Mouse (Mus musculus): Measurements from ENCODE around the gene Gm16181.

Gm16181 gene

DNA sequence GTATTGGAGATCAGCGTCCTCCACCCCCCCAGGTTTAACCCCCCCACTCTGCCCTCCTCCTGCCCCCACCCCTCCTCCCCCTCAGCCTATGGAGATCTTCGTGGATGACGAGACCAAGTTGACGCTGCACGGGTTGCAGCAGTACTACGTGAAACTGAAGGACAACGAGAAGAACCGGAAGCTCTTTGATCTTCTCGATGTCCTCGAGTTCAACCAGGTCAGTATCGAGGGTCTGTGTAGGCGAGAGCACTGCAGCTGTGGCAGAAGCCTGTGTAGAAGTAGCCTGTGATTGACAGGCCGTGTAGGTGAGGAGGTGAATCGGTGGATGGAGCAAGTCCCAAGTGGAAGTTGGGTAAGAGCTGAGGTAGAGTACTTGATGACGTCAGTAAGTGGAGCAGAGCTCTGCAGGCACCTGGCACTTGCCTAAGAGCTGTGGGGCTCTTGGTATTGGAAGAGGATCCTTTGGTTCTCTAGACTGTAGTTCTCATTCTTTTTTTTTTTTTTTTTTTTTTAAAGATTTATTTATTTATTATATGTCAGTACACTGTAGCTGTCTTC lies 30.6 kb downstream of the Gm16181 start:
- peak; percentile 37 for DNase-seq

DNA sequence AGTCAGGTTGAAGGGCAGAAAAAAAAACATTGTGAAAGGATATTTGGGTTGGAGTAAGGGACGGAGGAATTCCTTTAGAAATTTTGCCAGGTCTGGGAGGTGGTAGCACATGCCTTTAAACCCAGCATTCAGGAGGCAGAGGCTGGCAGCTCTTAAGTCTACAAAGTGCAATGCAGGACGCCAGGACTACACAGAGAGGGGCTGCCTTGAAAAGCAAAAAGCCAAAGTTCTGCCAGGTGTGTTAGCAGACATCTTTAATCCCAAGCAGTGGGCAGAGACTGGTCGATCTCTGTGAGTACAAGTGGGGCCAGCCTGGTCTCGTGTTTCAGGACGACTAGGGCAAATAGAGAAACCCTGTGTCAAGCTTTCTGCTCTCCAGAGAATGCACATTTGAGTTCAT lies 31.3 kb downstream of the Gm16181 start:
- DNase-seq = peak; percentile 19

DNA sequence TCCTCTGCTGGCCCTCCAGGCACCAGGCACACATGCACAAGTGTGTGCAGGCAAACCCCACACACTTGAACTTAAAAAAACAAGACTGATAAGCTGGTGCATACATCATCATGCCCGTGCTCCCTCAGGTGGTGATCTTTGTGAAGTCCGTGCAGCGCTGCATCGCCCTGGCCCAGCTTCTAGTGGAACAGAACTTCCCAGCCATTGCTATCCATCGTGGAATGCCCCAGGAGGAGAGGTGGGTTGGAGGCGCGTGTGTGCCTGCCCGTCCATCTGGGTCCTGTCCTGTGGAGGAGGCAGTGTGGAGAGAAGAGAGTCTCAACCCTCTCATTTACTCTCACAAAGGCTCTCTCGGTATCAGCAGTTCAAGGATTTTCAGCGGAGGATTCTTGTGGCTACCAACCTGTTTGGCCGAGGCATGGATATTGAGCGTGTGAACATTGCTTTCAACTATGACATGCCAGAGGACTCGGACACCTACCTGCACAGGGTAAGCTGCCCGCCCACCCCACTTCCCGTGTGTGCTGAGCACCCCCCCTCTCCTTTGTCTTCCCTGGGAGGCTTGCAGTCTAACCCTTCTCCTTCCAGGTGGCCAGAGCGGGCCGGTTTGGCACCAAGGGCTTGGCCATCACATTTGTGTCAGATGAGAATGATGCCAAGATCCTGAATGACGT lies 32.1 kb downstream of the Gm16181 start:
- peak; percentile 33 for DNase-seq

DNA sequence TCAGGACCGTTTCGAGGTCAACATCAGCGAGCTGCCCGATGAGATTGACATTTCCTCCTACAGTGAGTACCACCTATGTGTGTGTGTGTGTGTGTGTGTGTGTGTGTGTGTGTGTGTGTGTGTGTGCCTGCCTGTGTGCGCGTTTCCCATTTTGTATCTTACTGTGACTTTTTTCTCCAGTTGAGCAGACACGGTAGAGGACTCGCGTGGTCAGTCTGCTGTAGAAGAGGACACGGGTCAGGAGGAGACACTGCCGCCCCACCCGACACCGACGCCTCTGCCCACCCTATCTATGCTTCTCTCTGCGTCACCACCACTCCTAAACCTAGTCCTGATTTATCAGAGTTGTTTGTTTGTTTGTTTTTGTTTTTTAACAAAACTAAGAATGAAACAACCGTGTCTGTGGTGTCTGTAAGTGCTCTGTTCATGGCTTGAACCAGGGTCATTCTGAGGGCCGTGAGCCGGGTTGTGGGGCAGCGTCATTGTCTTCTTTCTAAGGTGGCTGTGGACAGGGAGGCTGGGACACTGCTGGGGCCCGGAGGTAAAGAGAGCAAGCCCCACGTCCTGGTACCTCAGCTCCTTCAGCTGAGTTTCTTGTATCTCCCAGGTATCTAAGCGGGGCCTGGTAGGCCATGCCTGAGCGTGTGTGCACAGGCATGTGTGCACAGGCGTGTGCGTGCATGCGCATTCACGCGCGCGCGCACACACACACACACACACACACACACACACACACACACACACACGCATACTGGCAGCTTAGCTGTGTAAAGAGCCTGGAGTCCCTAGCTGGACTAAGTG lies 32.9 kb downstream of the Gm16181 start:
- DNase-seq = peak; percentile 13

DNA sequence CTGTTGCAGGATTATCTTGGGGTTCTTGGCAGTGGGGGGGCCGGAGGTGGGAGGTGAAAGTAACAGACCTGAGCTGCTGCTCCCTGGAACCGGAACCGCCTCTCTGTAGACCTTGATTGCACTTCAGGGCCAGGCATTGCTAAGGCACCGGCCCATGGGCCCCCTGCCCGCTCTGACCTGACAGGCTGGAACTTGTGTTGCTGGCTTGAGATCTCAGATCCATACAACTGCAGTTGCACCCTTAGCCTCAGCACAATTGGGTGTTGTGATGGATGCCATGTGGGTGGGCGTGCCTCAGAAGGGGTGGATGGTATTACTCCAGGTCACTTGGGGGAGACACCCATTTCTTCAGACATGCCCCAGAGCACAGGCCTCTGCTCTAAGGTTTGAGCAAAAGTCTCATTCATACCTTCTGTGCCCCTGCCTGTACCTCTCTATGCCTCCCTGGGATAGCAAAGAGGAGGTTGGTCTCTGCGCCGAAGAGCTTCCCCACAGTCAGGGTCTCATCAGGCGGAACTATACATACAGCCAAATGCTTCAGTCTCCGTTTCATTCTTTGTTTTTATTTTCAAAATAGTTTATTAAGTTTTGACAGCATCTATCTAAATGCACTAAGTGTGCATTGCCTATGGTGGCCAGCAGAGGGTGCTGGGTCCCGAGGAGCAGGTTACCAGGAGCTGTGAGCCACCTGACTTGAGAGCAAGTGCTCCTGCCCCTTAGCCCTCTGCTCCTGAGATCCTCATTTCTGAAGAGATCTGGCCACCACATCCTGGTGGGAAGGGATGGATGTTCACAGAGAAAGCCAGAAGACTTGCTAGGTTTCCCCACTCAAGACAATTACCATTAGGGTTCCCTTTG lies 33.8 kb downstream of the Gm16181 start:
- peak; percentile 71 for DNase-seq

DNA sequence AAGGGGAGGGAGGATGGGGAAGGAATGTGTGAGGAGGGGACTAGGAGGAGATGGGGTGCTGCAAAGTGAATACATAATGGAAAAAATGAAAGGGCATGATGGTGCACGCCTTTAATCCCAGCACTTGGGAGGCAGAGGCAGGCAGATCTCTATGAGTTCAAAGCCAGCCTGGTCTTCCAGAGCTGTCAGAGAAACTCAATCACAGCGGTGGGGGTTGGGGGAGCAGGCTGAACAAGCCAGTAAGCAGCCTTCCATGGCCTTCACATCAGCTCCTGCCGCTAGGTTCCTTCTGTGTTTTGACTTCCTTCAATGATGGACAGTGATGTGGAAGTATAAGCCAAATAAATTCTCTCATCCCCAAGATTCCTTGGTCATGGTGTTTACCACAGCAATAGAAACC lies 34.7 kb downstream of the Gm16181 start:
- peak; percentile 38 for DNase-seq

DNA sequence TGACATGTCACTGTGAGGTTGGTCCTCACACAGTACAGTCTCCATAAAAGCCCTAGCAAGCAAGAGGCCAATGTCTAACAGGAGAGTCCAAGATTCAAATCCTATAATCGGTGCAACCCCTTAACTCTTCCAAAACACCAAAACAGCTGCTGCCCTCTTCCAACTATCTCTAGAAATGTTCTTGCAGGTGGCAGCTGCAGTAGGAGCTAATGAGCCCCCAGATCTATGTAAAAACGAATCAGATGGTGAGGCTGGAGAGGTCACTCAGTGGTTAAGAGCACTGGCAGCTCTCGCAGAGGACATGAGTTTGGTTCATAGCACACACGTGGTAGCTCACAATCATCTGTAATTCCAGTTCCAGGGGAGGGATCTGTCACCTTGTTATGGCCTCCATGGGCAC lies 35.1 kb downstream of the Gm16181 start:
- DNase-seq = no peak

DNA sequence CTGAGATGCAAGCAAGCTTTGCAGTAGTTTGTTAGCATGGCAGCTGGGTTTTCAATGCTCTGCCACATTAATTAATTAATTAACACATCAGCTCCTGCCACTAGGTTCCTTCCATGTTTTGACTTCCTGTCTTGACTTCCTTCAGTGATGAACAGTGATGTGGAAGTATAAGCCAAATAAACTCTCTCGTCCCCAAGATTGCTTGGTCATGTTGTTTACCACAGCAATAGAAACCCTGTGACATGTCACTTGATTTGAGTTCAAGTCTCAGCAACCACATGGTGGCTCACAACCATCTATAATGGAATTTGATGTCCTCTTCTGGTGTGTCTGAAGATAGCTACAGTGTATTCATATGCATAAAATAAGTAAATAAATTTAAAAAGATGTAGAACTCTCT lies 36.7 kb downstream of the Gm16181 start:
- peak; percentile 21 for DNase-seq

DNA sequence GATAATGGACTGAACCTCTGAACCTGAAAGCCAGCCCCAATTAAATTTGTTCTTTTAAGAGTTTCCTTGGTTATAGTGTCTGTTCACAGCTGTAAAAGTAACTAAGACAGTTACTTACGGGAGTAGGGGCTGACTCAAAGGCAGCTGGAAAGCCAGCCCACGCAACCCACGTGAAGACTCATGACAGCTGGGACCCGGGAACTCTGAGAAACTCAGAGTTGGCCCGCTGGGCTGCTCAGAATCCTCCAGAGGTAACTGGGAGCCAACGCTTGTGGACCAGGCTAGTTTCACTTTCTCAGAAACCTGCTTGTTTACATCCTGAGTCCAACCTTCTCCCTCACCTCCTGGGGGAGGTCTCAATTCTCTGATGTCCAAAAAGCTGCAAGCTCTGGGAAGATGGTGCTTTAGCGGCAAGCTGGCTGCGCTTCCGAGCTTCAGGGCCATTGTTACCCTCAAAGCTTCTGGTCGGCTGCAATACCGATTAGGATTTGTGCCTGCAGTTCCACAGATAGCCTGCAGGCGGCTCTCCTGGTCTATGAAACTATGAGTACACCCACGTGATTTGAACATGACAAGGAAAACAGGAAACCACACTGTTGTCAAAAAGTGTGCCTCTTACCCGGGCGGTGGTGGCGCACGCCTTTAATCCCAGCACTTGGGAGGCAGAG lies 37.3 kb downstream of the Gm16181 start:
- DNase-seq = peak; percentile 97

DNA sequence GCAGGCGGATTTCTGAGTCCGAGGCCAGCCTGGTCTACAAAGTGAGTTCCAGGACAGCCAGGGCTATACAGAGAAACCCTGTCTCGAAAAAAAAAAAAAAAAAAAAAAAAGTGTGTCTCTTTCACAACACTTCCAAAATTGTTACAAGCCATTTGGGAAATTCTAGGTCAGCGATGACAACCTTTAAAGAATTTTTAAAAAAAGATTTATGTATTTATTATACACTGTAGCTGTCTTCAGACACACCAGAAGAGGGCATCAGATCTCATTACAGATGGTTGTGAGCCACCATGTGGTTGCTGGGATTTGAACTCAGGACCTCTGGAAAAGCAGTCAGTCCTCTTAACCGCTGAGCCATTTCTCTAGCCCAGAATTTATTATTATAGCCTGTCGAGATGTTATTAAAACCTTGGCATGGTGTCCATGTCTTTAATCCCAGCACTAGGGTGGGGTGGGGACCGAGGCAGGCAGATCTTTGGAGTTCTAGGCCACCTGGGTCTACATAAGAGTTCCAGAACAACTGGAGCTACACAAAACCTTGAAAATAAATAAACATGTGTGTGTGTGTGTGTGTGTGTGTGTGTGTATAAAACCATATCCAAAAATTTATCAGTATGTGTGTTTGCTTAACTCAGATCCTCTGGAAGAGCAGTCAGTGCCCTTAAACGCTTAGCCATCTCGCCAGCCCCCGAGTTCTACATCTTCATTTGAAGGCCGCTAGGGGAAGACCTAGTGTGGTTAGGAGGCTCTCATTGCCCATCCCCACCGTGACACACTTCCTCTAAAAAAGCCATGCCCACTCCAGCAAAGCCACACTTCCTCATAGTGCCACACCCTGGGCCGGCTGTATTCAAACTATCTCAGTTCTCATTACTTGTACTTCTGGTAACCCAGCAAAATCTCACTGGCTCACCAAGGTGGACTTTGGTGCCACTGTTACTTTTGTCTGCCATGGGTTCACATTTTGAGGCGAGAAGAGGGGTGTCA lies 38.2 kb downstream of the Gm16181 start:
- DNase-seq = peak; percentile 31

DNA sequence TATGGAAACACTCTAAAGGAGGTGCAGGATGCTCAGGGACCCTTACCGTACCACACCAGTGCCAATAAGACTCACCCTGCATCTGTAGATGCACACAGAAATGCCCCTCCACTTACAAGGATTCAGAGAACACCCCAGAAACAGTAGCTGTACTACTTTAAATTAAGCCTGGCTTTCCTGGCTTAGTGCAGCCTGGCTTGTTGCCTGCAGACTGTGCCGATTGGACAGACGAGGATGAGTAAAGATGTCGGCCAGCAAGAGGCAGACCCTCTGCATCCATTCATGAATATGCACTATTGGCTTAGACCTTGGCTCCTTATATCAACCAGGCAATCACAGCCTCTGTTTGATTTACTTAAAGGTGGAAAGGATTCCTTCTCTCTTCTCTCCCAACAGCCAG lies 39.0 kb downstream of the Gm16181 start:
- peak; percentile 10 for DNase-seq

DNA sequence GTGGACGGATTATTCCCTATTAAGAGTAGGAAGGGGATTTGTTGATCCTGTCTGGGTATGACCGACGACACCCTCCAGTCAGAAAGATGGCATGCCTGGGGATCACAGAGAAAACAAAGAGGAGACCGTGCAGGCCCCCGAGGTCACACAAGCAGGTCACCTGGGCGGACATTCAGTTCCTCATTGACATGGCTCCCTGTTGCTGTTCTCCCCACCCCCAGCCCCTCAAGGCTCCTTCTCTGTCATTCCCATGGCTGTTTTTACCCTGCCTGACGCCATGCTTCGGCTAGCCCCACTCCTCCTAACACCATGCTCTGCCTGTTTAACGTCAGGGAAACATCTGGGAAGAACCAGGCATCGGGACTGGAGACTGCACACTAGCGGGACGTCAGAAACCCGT lies 41.0 kb downstream of the Gm16181 start:
- DNase-seq = peak; percentile 28

DNA sequence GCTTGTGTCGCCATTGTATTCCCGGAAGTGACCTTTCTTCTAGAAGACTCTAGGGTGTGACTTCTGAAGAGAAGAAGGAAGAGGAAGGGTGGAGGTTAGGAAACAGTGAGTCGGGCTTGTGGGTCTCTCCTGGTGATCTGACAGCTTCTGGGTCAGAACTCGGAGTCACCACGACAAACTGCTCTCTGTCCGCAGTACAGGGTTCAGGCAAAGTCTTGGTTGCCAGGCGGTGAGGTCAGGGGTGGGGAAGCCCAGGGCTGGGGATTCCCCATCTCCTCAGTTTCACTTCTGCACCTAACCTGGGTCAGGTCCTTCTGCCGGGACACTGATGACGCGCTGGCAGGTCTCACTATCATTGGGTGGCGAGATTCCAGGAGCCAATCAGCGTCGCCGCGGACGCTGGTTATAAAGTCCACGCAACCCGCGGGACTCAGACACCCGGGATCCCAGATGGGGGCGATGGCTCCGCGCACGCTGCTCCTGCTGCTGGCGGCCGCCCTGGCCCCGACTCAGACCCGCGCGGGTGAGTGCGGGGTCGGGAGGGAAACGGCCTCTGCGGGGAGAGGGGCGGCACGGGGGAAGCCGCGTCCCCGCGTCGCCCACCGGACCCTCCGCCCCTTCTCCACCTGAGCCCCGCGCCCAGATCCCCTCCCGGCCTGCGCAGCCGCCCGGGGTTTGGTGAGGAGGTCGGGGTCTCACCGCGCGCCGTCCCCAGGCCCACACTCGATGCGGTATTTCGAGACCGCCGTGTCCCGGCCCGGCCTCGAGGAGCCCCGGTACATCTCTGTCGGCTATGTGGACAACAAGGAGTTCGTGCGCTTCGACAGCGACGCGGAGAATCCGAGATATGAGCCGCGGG lies 42.3 kb downstream of the Gm16181 start, which contains the start of gene H2-D1:
H2-D1 (plus strand) TSS at position 67 of the 859 bp plus-strand sequence.
- peak; percentile 95 for DNase-seq

DNA sequence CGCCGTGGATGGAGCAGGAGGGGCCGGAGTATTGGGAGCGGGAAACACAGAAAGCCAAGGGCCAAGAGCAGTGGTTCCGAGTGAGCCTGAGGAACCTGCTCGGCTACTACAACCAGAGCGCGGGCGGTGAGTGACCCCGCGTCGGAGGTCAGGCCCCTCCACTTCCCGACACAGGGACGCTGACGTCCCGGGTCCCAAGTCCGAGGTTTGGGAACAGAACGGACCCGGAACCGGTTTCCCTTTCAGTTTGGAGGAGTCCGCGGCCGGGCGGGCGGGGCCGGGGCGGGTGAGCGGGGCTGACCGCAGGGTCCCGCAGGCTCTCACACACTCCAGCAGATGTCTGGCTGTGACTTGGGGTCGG lies 42.9 kb downstream of the Gm16181 start:
- no peak for DNase-seq

DNA sequence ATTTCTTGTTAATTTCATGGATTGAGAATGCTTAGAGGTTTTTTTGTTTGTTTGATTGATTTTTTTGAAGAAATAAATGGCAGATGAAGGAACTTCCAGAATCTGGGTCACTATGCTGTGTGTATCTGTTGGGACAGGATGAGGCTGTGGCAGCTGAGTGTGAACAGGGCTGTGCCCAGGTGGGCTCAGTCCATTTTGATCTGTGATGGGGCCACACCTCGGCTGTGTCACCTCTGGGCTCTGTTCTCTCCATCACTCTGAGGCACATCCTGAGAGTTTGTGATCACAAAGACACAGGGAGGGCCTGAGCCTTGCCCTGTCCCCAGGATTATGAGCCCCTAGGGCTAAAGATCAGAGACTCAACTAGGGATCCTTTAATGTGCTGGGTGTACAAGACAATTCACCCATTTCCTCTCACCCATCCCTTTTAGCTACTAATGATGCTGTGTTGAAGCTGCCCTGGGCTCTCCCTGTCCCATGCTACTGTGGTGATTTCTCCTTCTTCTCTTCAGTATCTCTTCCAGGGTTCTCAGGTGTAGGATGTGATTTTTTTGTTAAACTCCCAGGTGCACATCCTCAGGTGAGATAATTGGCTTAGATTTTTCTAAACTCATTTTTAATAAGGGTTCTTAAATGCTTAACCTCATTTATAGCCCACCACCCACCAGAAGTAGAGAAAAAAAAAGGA lies 46.9 kb downstream of the Gm16181 start:
- no peak for DNase-seq

DNA sequence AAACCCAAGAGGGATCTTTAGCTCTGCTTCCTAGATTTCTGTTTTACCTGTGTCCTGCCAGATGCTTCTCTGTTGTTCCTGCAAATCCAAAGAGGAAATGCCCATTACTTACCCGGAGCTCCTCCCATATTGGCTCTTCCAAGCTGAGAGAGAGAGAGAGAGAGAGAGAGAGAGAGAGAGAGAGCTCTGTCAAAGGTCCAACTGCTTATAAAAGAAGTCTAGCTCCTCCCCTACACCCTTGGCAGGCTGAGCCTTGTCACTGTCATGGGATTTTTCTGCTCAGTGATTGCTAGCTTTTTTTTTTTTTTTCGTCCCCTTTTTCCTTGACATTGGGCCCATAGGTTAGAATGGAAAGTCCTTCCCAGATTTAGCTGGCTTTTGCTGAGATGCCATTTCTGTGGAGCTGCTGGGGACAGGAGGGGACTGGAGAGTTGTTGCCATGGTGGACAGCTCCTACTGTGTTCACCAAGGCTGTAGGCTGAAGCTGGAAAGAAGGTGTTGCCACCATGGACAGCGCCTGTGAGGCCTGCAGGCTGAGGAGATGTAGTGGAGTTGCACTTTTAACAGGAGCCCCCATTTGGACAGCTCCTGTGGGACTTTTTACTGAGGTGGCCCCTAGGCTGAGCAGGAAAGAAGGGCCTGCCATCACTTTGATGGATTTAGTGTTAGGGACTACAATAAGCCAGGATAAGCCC lies 49.2 kb downstream of the Gm16181 start:
- DNase-seq = no peak

DNA sequence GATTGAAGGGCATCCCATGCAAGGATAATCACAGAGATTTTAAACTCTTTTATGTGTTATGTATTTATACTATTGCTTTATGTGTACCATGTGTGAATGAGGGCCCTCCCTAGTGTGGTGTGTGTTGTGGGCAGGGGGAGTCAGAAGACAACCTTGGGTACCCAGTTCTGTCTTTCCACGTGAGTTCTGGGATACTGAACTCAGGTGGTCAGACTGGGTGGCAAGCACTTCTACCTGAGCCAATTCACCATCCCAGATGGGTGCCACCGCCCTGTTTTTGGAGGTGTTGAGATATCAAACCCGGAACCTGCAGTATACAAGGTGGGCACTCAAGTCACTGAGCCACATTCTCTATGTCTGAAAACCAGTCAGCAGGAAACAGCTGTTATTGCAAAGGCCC lies 51.6 kb downstream of the Gm16181 start:
- no peak for DNase-seq
